Mouse (Mus musculus) liver, embryonic 14 days (tissue): Measurements from ENCODE around the gene Gsto2. TPM values are rescaled to one million over a fixed set of nuclear protein-coding genes. Genes with fewer than 3 reads are reported as not detected.

ENCODE experiments used
- polyA plus RNA-seq: library from polyadenylated mRNA; depleted of rRNA; stranded (reverse); fragments of >200 nt; gene quantifications from 2 replicates; pipeline ENCODE4 v1.2.3, GENCODE M21; 2012; rRNA removed

Gene Gsto2
- polyA plus RNA-seq = 0.12 and 0.17 TPM in 2 replicates

DNA sequence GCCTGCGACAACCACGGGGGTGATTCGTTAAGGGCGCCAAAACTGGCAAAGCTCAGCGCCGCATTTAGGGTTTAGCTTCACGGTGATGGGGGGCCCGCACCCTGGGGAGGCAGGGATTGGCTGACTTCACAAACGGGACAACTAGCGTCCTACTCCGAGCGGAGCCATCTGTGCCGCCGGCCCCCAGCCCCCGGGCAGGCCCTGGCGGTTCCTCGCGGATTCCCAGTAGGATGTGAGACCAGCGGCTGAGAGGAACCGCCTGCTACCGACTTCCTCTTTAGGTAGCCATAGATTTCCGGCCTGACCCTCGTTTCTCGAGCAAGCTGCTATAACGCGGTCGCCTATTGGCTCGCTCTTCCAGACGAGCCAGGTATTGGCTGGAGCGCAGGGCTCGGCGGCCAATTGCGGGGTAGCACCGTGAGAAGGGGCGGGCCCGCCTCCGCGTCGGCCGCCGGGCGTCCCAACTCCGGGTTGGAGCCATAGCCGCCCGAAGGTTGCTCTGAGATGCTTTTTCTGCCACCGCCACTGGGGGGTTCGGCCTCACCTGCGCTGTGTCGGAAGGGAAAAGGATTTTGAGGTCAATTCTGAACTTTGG lies at the start of gene Gsto2:
Gsto2 (plus strand) TSS at position 182 of the 595 bp plus-strand sequence.

GRCm38 (mm10) chr19:47854796-47855783 lies 10.2 kb upstream of the Gsto2 start, which contains the start of gene Gsto1:
Gene Gsto1, plus strand, starts transcription at chr19:47854970.

GRCm38 (mm10) chr19:47919126-47919965 lies 54.0 kb downstream of the Gsto2 start, which contains the start of the genes Cfap43 and Itprip:
Gene Cfap43, minus strand, starts transcription at chr19:47919287.
Gene Itprip, minus strand, starts transcription at chr19:47919299.

Other genes starting within 250 kb of the Gsto2 start
- gene Col17a1, start 173.4 kb upstream of the Gsto2 start, polyA plus RNA-seq = 0.08 and 0.15 TPM in 2 replicates
- gene Sfr1, start 133.9 kb upstream of the Gsto2 start, polyA plus RNA-seq = 36.9 and 39.7 TPM in 2 replicates
- gene Gsto1, start 10.6 kb upstream of the Gsto2 start, polyA plus RNA-seq = 58.3 and 72.4 TPM in 2 replicates
- gene Cfap43, start 53.8 kb downstream of the Gsto2 start, polyA plus RNA-seq = 0.02 TPM in 1 of 2 replicates, not detected in the other
- gene Itprip, start 53.8 kb downstream of the Gsto2 start, polyA plus RNA-seq = 1.9 and 2.2 TPM in 2 replicates
- not detected in 2 replicates for gene Cfap58, start 72.1 kb downstream of the Gsto2 start, polyA plus RNA-seq